Mouse (Mus musculus) heart, embryonic 11.5 days (tissue): ENCODE measurements around the gene Lpar1. TPM values are rescaled to one million over a fixed set of nuclear protein-coding genes. Genes with fewer than 3 reads are reported as not detected.

Source experiments
- ATAC-seq: fragments of 200-750 bp; cut with Nextera tagmentation; replicated peaks from 2 replicates; pipeline ENCODE4 v1.8.0; 2017; ENCODE audit warnings: moderate library complexity; ENCODE audit not compliant: insufficient number of reproducible peaks, low FRiP score, low TSS enrichment
- H3K27ac ChIP-seq: fragments of 300-500 bp; sonication (generic); 2 replicates; pipeline ENCODE4 v1.5.1; 2014; ENCODE audit warnings: mild to moderate bottlenecking, low read depth, low read length
- H3K27me3 ChIP-seq: fragments of 300-500 bp; sonication (generic); 2 replicates; pipeline ENCODE4 v1.6.1; 2014; ENCODE audit warnings: mild to moderate bottlenecking, low read length, mixed read lengths; ENCODE audit not compliant: control insufficient read depth, insufficient read depth
- H3K36me3 ChIP-seq: fragments of 300-500 bp; sonication (generic); 2 replicates; pipeline ENCODE4 v1.6.1; 2014; ENCODE audit warnings: mild to moderate bottlenecking, low read length, moderate library complexity, mixed read lengths; ENCODE audit not compliant: control insufficient read depth, insufficient read depth
- H3K4me1 ChIP-seq: fragments of 300-500 bp; sonication (generic); 2 replicates; pipeline ENCODE4 v1.6.1; 2014; ENCODE audit warnings: low read length; ENCODE audit not compliant: control insufficient read depth, insufficient read depth
- H3K4me2 ChIP-seq: fragments of 300-500 bp; sonication (generic); 2 replicates; pipeline ENCODE4 v1.6.1; 2014; ENCODE audit warnings: mild to moderate bottlenecking, moderate library complexity
- H3K4me3 ChIP-seq: fragments of 300-500 bp; sonication (generic); 2 replicates; pipeline ENCODE4 v1.5.1; 2014; ENCODE audit warnings: low read depth, low read length
- H3K9ac ChIP-seq: fragments of 300-500 bp; sonication (generic); 2 replicates; pipeline ENCODE4 v1.6.1; 2014; ENCODE audit warnings: mild to moderate bottlenecking, low read depth, low read length, moderate library complexity
- H3K9me3 ChIP-seq: fragments of 300-500 bp; sonication (generic); replicated peaks from 2 replicates; pipeline ENCODE4 v1.6.1; 2016; ENCODE audit warnings: low read length; ENCODE audit not compliant: control insufficient read depth
- WGBS: fragments of 180-500 bp; shearing (Covaris S2); extraction: QIAGEN DNeasy Blood & Tissue Kit; methylation state at CpG from one replicate; pipeline ENCODE4 v1.1.7; 2014; ENCODE audit not compliant: insufficient replicate concordance; 5-methylcytosine and 5-hydroxymethylcytosine counted together
- polyA plus RNA-seq: library from polyadenylated mRNA; unstranded; fragments of >200 nt; fragmentation: Nextera tagmentation; extraction: Ambion mirVana; gene quantifications from 2 replicates; pipeline ENCODE4 v1.2.1, GENCODE M21; 2014

Gene Lpar1
- polyA plus RNA-seq, 1 experiment from 2014 or later: 20.5 TPM

GRCm38 (mm10) chr4:58511554-58511953 is 42.1 kb downstream of the Lpar1 start:
- ATAC-seq: no peak
- WGBS: 58% methylated on average over 3 of the region's 3 CpGs
- H3K4me2 ChIP-seq: no peak overlapping the region
- no peaks in the 10 kb centered on the region for H3K36me3 ChIP-seq
- no peak overlapping the region for H3K27ac ChIP-seq
- H3K4me1 ChIP-seq: peaks cover 6% of the 10 kb centered on the region; the same call in 1 of the 2 replicates
- H3K9ac ChIP-seq: no peak overlapping the region
- H3K4me3 ChIP-seq: no peak overlapping the region
- no peaks in the 10 kb centered on the region for H3K9me3 ChIP-seq
- H3K27me3 ChIP-seq: no peaks in the 10 kb centered on the region

GRCm38 (mm10) chr4:58508833-58509232 is 44.9 kb downstream of the Lpar1 start:
- Histone ChIP-seq H3K36me3 (no peaks in the 10 kb centered on the region), H3K9me3 (no peaks in the 10 kb centered on the region), H3K4me2 (no peak overlapping the region), H3K27ac (peak overlapping the region; percentile 17; the same call in 1 of the 2 replicates), H3K9ac (no peak overlapping the region), H3K4me3 (no peak overlapping the region), H3K4me1 (peaks cover 6% of the 10 kb centered on the region; the same call in 1 of the 2 replicates), H3K27me3 (no peaks in the 10 kb centered on the region)
- no peak for ATAC-seq
- 53% methylated on average over 7 of the region's 7 CpGs for WGBS

GRCm38 (mm10) chr4:58507536-58507935 is 46.2 kb downstream of the Lpar1 start:
- Histone ChIP-seq H3K9ac (no peak overlapping the region), H3K4me2 (no peak overlapping the region), H3K36me3 (peaks cover 3% of the 10 kb centered on the region; the same call in 1 of the 2 replicates), H3K9me3 (no peaks in the 10 kb centered on the region), H3K4me3 (no peak overlapping the region), H3K27me3 (no peaks in the 10 kb centered on the region), H3K27ac (no peak overlapping the region), H3K4me1 (peaks cover 6% of the 10 kb centered on the region; the same call in 1 of the 2 replicates)
- 79% methylated on average over 6 of the region's 6 CpGs for WGBS
- ATAC-seq: no peak

GRCm38 (mm10) chr4:58506539-58507527 is 46.9 kb downstream of the Lpar1 start:
- Histone ChIP-seq H3K4me2 (no peak overlapping the region), H3K4me1 (peaks cover 6% of the 10 kb centered on the region; the same call in 1 of the 2 replicates), H3K36me3 (peaks cover 3% of the 10 kb centered on the region; the same call in 1 of the 2 replicates), H3K9me3 (no peaks in the 10 kb centered on the region), H3K27ac (no peak overlapping the region), H3K4me3 (no peak overlapping the region), H3K9ac (no peak overlapping the region), H3K27me3 (no peaks in the 10 kb centered on the region)
- ATAC-seq: no peak
- 93% methylated on average over 4 of the region's 4 CpGs for WGBS

GRCm38 (mm10) chr4:58504250-58504649 is 49.4 kb downstream of the Lpar1 start:
- Histone ChIP-seq H3K4me1 (peaks cover 6% of the 10 kb centered on the region; the same call in 1 of the 2 replicates), H3K36me3 (peaks cover 3% of the 10 kb centered on the region; the same call in 1 of the 2 replicates), H3K9ac (no peak overlapping the region), H3K4me3 (no peak overlapping the region), H3K9me3 (no peaks in the 10 kb centered on the region), H3K27me3 (no peaks in the 10 kb centered on the region), H3K4me2 (no peak overlapping the region), H3K27ac (no peak overlapping the region)
- WGBS: 85% methylated on average over 2 of the region's 2 CpGs
- no peak for ATAC-seq

- H3K4me3 ChIP-seq: no peak overlapping the region
- no peaks in the 10 kb centered on the region for H3K9me3 ChIP-seq
- H3K27ac ChIP-seq: no peak overlapping the region
- H3K4me2 ChIP-seq: no peak overlapping the region
- no peaks in the 10 kb centered on the region for H3K27me3 ChIP-seq
- H3K4me1 ChIP-seq: no peaks in the 10 kb centered on the region
- no peak for ATAC-seq
- H3K9ac ChIP-seq: no peak overlapping the region
- H3K36me3 ChIP-seq: peaks cover 3% of the 10 kb centered on the region; the same call in 1 of the 2 replicates
- WGBS: 77% methylated on average over 21 of the region's 21 CpGs
These were observed 52.5 kb downstream of the Lpar1 start for GRCm38 (mm10) chr4:58501012-58501777.

GRCm38 (mm10) chr4:58499831-58500230 is 53.9 kb downstream of the Lpar1 start:
- Histone ChIP-seq H3K9ac (no peak overlapping the region), H3K4me3 (no peak overlapping the region), H3K27ac (no peak overlapping the region), H3K4me1 (no peaks in the 10 kb centered on the region), H3K9me3 (no peaks in the 10 kb centered on the region), H3K27me3 (no peaks in the 10 kb centered on the region), H3K4me2 (no peak overlapping the region), H3K36me3 (peaks cover 3% of the 10 kb centered on the region; the same call in 1 of the 2 replicates)
- 70% methylated on average over 3 of the region's 3 CpGs for WGBS
- no peak for ATAC-seq

GRCm38 (mm10) chr4:58499241-58499640 is 54.5 kb downstream of the Lpar1 start:
- no peak overlapping the region for H3K9ac ChIP-seq
- 60% methylated on average over 3 of the region's 3 CpGs for WGBS
- no peaks in the 10 kb centered on the region for H3K9me3 ChIP-seq
- no peaks in the 10 kb centered on the region for H3K27me3 ChIP-seq
- no peak for ATAC-seq
- no peak overlapping the region for H3K4me2 ChIP-seq
- peaks cover 3% of the 10 kb centered on the region; the same call in 1 of the 2 replicates for H3K36me3 ChIP-seq
- no peak overlapping the region for H3K27ac ChIP-seq
- no peaks in the 10 kb centered on the region for H3K4me1 ChIP-seq
- no peak overlapping the region for H3K4me3 ChIP-seq
